Mouse (Mus musculus) limb, embryonic 13.5 days (tissue): ENCODE results near the gene Gli2. TPM values are rescaled to one million over a fixed set of nuclear protein-coding genes. Genes with fewer than 3 reads are reported as not detected.

ENCODE experiments used
- ATAC-seq: fragments of 200-750 bp; cut with Nextera tagmentation; 2 replicates; pipeline ENCODE4 v1.8.0; 2017; ENCODE audit warnings: low read depth, moderate number of reproducible peaks, moderate TSS enrichment; ENCODE audit not compliant: low FRiP score
- H3K27ac ChIP-seq: fragments of 300-500 bp; sonication (generic); 2 replicates; pipeline ENCODE4 v1.5.1; 2015; ENCODE audit warnings: inconsistent platforms, mild to moderate bottlenecking, moderate library complexity
- H3K27me3 ChIP-seq: fragments of 300-500 bp; sonication (generic); 2 replicates; pipeline ENCODE4 v1.6.1; 2015; ENCODE audit warnings: mild to moderate bottlenecking, inconsistent platforms
- H3K36me3 ChIP-seq: fragments of 300-500 bp; sonication (generic); 2 replicates; pipeline ENCODE4 v1.6.1; 2015; ENCODE audit warnings: inconsistent platforms, mild to moderate bottlenecking, moderate library complexity
- H3K4me1 ChIP-seq: fragments of 300-500 bp; sonication (generic); 2 replicates; pipeline ENCODE4 v1.6.1; 2015; ENCODE audit warnings: inconsistent platforms
- H3K4me2 ChIP-seq: fragments of 300-500 bp; sonication (generic); replicated peaks from 2 replicates; pipeline ENCODE4 v1.6.1; 2015; ENCODE audit warnings: inconsistent platforms, mild to moderate bottlenecking, moderate library complexity
- H3K4me3 ChIP-seq: fragments of 300-500 bp; sonication (generic); 2 replicates; pipeline ENCODE4 v1.5.1; 2015; ENCODE audit warnings: moderate library complexity, mild to moderate bottlenecking, inconsistent platforms
- H3K9ac ChIP-seq: fragments of 300-500 bp; sonication (generic); 2 replicates; pipeline ENCODE4 v1.6.1; 2015; ENCODE audit warnings: mild to moderate bottlenecking, inconsistent platforms
- H3K9me3 ChIP-seq: fragments of 300-500 bp; sonication (generic); 2 replicates; pipeline ENCODE4 v1.6.1; 2016; ENCODE audit warnings: inconsistent platforms
- WGBS: fragments of 180-500 bp; shearing (Covaris S2); methylation state at CpG from one replicate; pipeline ENCODE4 v1.1.7; 2015; 5-methylcytosine and 5-hydroxymethylcytosine counted together
- polyA plus RNA-seq: library from polyadenylated mRNA; unstranded; fragments of >200 nt; fragmentation: Nextera tagmentation; extraction: Ambion mirVana; gene quantifications from 2 replicates; pipeline ENCODE4 v1.2.1, GENCODE M21; 2015

Gene Gli2
- polyA plus RNA-seq, 1 experiment from 2014 or later: 18.2 TPM

GRCm38 (mm10) chr1:119074910-119075309 lies 21.5 kb upstream of the Gli2 start:
- ATAC-seq: no peak
- Histone ChIP-seq H3K27ac (no peak overlapping the region), H3K9ac (no peak overlapping the region), H3K27me3 (peaks cover 24% of the 10 kb centered on the region), H3K4me3 (no peak overlapping the region), H3K4me1 (peaks cover 13% of the 10 kb centered on the region), H3K9me3 (no peaks in the 10 kb centered on the region), H3K4me2 (no peak overlapping the region), H3K36me3 (no peaks in the 10 kb centered on the region)
- 59% methylated on average over 6 of the region's 6 CpGs for WGBS

DNA sequence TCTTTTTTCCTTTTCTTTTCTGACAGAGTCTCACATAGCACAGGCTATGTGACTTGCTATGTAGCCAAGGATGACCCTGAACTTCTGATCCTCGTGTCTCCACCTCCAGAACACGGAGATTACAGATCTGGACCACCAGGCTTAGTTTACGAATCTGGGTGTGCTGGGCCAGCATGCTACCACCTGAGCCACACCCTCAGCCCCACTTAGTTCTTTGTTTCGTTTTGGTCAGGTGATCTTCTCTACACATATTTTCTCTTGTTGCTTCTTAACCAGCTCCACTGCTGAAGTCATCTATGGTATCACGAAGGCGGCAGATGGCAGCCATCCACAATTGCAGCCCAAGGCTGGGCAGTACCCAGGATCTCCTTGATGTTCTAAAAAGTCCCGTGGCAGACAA lies 20.5 kb upstream of the Gli2 start:
- no peaks in the 10 kb centered on the region for H3K9me3 ChIP-seq
- ATAC-seq: no peak
- no peak overlapping the region for H3K4me3 ChIP-seq
- peaks cover 13% of the 10 kb centered on the region for H3K4me1 ChIP-seq
- no peak overlapping the region for H3K4me2 ChIP-seq
- H3K36me3 ChIP-seq: no peaks in the 10 kb centered on the region
- peaks cover 24% of the 10 kb centered on the region for H3K27me3 ChIP-seq
- 90% methylated on average over 7 of the region's 7 CpGs for WGBS
- no peak overlapping the region for H3K9ac ChIP-seq
- no peak overlapping the region for H3K27ac ChIP-seq

DNA sequence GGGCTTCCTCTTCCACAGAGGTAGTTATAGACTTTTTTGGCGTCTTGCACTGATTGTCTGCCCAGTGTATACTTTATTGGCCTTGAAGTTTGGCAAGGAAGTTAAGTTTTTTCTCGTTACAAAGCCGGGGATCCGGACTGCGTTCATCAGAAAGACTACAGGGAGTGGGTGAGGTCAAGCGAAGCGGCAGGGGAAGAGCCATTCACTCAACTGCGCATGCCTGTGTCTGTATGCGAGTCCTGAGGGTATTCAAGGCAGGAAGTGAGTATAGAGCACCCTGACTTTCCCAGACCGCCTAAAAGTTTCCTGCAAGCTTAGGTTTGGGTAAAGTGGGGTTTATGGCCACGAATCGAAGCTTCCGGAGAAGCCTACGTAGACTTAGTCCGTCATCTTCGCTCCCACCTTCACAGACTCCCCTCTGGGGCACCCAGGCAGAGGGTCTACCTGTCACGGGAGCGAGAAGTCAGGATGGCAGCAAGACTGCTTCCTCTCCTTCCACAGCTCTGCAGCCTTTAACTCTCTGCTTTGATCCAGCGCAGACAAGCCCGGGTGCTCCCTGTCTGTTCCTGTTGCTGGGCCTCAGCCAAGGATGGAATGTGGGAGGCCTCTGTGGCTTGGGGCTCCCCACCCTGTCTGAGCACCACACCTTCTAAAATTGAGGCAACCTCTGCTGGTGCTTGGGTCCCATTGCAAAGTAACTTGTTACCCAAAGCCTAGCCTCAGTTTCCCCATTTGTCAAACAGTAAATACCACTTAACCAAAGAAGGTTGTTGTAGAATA lies 11.7 kb upstream of the Gli2 start:
- Histone ChIP-seq H3K9me3 (no peaks in the 10 kb centered on the region), H3K27ac (peak overlapping the region; percentile 34; the same call in 1 of the 2 replicates), H3K4me3 (no peak overlapping the region), H3K9ac (no peak overlapping the region), H3K4me1 (peaks cover 13% of the 10 kb centered on the region), H3K27me3 (no peaks in the 10 kb centered on the region), H3K4me2 (peak overlapping the region; percentile 25; the same call in 1 of the 2 replicates), H3K36me3 (no peaks in the 10 kb centered on the region)
- ATAC-seq: peak; percentile 52; the same call in 1 of the 2 replicates
- WGBS: 60% methylated on average over 20 of the region's 20 CpGs

GRCm38 (mm10) chr1:119056491-119056890 lies 3.1 kb upstream of the Gli2 start:
- no peak overlapping the region for H3K4me2 ChIP-seq
- 40% methylated on average over 8 of the region's 8 CpGs for WGBS

DNA sequence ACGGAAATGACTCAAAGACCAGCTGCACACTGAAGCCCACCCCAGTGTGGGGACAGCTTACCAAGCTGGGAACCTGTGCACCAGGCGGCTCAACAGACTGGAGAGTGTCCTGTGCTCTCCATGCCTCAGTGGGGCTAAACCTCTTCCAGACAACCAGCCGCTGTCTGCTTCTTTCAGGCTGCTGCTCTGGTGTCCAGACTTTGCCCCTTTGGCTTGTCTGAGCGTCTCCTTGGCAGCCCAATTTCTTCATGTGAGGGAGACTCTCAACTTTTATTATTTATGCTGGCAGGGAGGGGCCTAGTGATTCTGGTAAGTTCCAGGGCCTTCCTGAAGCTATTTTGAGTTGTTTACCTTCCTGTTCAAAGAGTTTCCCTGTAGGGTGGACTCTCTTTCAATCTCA lies 2.4 kb upstream of the Gli2 start:
- no peak overlapping the region for H3K4me2 ChIP-seq
- H3K9ac ChIP-seq: no peak overlapping the region
- 72% methylated on average over 4 of the region's 4 CpGs for WGBS
- no peaks in the 10 kb centered on the region for H3K36me3 ChIP-seq
- H3K27me3 ChIP-seq: no peaks in the 10 kb centered on the region
- no peak overlapping the region for H3K27ac ChIP-seq
- H3K4me3 ChIP-seq: no peak overlapping the region
- no peak for ATAC-seq
- H3K4me1 ChIP-seq: peaks cover 33% of the 10 kb centered on the region
- no peaks in the 10 kb centered on the region for H3K9me3 ChIP-seq

More at GRCm38 (mm10) chr1:119056491-119056890, 3.1 kb upstream of the Gli2 start:
- H3K4me1 ChIP-seq: peaks cover 27% of the 10 kb centered on the region
- H3K4me3 ChIP-seq: no peak overlapping the region
- no peaks in the 10 kb centered on the region for H3K27me3 ChIP-seq
- no peak overlapping the region for H3K27ac ChIP-seq
- no peak overlapping the region for H3K9ac ChIP-seq
- no peaks in the 10 kb centered on the region for H3K9me3 ChIP-seq
- ATAC-seq: no peak
- no peaks in the 10 kb centered on the region for H3K36me3 ChIP-seq

DNA sequence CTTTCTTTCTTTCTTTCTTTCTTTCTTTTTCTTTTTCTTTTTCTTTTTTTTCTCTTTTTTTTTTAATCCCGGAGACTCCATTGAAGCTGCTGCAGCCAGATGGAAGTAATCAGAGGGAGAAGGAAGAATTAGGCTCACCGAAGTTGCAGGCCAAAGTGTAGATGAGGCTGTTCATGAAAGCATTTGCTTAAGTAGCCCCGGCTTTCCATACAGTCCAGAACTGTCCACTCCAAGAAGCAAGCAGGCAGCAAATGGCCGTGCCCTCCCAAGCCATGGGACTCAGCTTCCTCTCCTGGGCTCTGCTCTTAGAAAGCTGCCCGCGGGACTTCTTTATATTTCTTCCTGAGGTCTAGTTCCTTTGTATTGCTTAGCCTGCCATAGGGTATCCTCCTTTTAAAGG lies 1.0 kb upstream of the Gli2 start:
- Histone ChIP-seq H3K4me1 (peaks cover 46% of the 10 kb centered on the region), H3K27ac (peak overlapping the region; percentile 97), H3K36me3 (no peaks in the 10 kb centered on the region), H3K4me3 (peak overlapping the region; percentile 78), H3K27me3 (no peaks in the 10 kb centered on the region), H3K9me3 (no peaks in the 10 kb centered on the region), H3K9ac (peak overlapping the region; percentile 95), H3K4me2 (peak overlapping the region; percentile 84)
- WGBS: 16% methylated on average over 6 of the region's 6 CpGs
- no peak for ATAC-seq

DNA sequence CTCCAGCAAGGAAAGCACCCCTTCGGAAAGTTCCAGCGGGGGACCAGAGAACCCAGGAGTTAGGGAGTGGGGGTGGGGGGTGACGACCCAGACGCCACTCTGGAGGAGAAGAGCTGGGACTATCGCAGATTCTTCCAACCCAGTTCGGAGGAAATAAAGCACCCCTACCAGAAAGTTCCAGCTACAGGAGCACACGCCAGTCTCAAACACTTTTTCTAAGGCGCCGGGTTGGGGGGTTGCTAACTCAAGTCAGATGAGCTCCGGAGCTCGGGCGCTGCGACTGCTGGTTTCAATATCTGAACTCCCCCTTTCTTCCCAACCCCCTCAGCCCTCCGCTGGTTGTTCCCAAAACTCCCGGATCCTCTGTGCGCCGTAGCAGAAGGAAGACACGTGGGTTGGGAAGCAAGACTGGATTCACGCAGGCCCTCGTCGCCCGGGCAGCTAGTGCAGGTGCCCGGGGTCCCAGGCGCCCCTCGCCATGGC lies 494 bp upstream of the Gli2 start:
- H3K36me3 ChIP-seq: no peaks in the 10 kb centered on the region
- H3K4me1 ChIP-seq: peaks cover 52% of the 10 kb centered on the region
- H3K9me3 ChIP-seq: no peaks in the 10 kb centered on the region
- H3K27me3 ChIP-seq: no peaks in the 10 kb centered on the region
- H3K27ac ChIP-seq: peak overlapping the region; percentile 97
- peak overlapping the region; percentile 95 for H3K9ac ChIP-seq
- peak overlapping the region; percentile 78 for H3K4me3 ChIP-seq
- peak; percentile 59 for ATAC-seq
- WGBS: 0% methylated on average over 25 of the region's 25 CpGs
- H3K4me2 ChIP-seq: peak overlapping the region; percentile 84

- Histone ChIP-seq H3K27ac (peak overlapping the region; percentile 97), H3K4me3 (peak overlapping the region; percentile 78), H3K4me2 (peak overlapping the region; percentile 84), H3K9ac (peak overlapping the region; percentile 95), H3K4me1 (peaks cover 60% of the 10 kb centered on the region), H3K27me3 (no peaks in the 10 kb centered on the region), H3K9me3 (no peaks in the 10 kb centered on the region), H3K36me3 (no peaks in the 10 kb centered on the region)
- under 1% methylated on average over 33 of the region's 33 CpGs for WGBS
- ATAC-seq: no peak
Observed at GRCm38 (mm10) chr1:119052631-119053177, 715 bp downstream of the Gli2 start.

- H3K9ac ChIP-seq: peak overlapping the region; percentile 95
- H3K36me3 ChIP-seq: no peaks in the 10 kb centered on the region
- WGBS: under 1% methylated on average over 21 of the region's 21 CpGs
- peak overlapping the region; percentile 84 for H3K4me2 ChIP-seq
- H3K9me3 ChIP-seq: no peaks in the 10 kb centered on the region
- H3K4me3 ChIP-seq: peak overlapping the region; percentile 78
- H3K27ac ChIP-seq: peak overlapping the region; percentile 97
- peaks cover 65% of the 10 kb centered on the region for H3K4me1 ChIP-seq
- ATAC-seq: peak; percentile 7; the same call in 1 of the 2 replicates
- no peaks in the 10 kb centered on the region for H3K27me3 ChIP-seq
Observed at GRCm38 (mm10) chr1:119051938-119052551, 1.4 kb downstream of the Gli2 start.

- peak overlapping the region; percentile 78 for H3K4me3 ChIP-seq
- H3K9me3 ChIP-seq: no peaks in the 10 kb centered on the region
- H3K4me1 ChIP-seq: peaks cover 63% of the 10 kb centered on the region
- H3K4me2 ChIP-seq: peak overlapping the region; percentile 84
- peak overlapping the region; percentile 95 for H3K9ac ChIP-seq
- WGBS: 2% methylated on average over 21 of the region's 21 CpGs
- no peaks in the 10 kb centered on the region for H3K36me3 ChIP-seq
- peak overlapping the region; percentile 97 for H3K27ac ChIP-seq
- H3K27me3 ChIP-seq: no peaks in the 10 kb centered on the region
- no peak for ATAC-seq
Observed at GRCm38 (mm10) chr1:119051192-119051937, 2.1 kb downstream of the Gli2 start.

DNA sequence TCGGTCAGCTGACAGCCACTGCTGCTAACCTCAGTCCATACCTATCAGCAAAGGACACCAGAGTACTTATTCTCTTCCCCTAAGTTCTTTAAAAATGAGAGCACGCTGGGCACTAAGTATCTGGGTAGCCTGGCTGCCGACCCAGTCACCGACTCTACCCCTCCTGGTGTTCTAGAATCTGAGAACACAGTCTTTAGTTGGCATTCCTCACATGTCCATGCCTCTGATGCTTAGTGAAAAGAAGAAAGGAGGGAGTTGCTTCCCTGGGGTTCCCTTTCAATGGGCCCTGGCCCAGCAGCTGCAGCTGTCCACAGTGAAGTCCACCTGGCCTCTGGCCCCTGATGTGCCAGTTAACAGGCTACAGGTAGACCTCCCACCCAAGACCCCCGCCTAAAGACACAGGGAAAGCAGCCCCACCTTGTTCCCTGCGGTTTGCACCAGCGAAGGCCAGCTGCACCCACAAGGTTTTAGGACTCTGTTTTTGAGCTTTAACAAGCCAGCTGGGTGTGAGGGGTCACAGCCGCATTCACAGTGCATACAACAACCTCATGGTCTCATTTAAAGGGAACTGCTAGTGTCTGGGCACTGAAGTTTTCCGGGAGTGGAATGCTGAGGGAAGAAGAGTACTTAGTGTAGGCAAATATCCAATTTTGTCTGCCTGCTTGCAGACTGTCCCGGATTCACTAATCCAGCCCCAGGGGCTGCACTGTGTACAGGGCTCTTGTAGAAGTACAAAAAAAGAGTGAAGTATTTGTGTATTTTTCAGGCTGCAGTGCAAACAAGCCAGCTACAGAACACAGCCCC lies 3.4 kb downstream of the Gli2 start:
- peak overlapping the region; percentile 95 for H3K9ac ChIP-seq
- H3K4me2 ChIP-seq: peak overlapping the region; percentile 84
- peaks cover 63% of the 10 kb centered on the region for H3K4me1 ChIP-seq
- no peak for ATAC-seq
- WGBS: 11% methylated on average over 10 of the region's 10 CpGs
- 0 out of 2 replicates have a peak, but pooled peaks cover 4% of the 10 kb centered on the region for H3K36me3 ChIP-seq
- no peaks in the 10 kb centered on the region for H3K27me3 ChIP-seq
- H3K4me3 ChIP-seq: peak overlapping the region; percentile 78
- no peaks in the 10 kb centered on the region for H3K9me3 ChIP-seq
- H3K27ac ChIP-seq: peak overlapping the region; percentile 97; the same call in 1 of the 2 replicates
